Mouse (Mus musculus) liver, embryonic 14.5 days (tissue): Measurements from ENCODE around the gene Smoc1.

Experiments used
- CTCF ChIP-seq: IDR thresholded peaks from 2 replicates; pipeline ENCODE4 v1.5.1; 2016; ENCODE audit warnings: antibody characterized with exemption, low read depth, control low read depth
- EP300 ChIP-seq: IDR thresholded peaks from 2 replicates; pipeline ENCODE4 v1.6.1; 2016; ENCODE audit warnings: antibody characterized with exemption, low read depth

GRCm38 (mm10) chr12:81128693-81129092 lies 102.1 kb downstream of the Smoc1 start:
- TF ChIP-seq EP300, result no peak
- no peak for TF ChIP-seq CTCF
